Mouse (Mus musculus): ENCODE data around the gene Snapc2.

GRCm38 (mm10) chr8:4275275-4276110, 22.6 kb downstream of the Snapc2 start, which contains the start of gene Timm44:
- no peak for TF ChIP-seq CTCF (IDR thresholded peaks at IDR 0.05; ENCODE audit: low read depth)
- TF ChIP-seq EP300 (optimal IDR thresholded peaks at IDR 0.05), result no peak

Data from stomach, postnatal 0 days (tissue).